Mouse (Mus musculus) retina, adult 2 months (tissue): ENCODE measurements at regions not wholly inside any gene's neighbourhood (a gene's known extent, or its start where the extent isn't known, plus 50 kb on each side); places are given as distances from the start of the nearest gene placed in this dataset.
A peak's percentile ranks its signal among the peaks of the same experiment; 100 is the strongest.

Experiments used
- DNase-seq: peaks from one replicate; pipeline ENCODE4 v3.0.0-alpha.2; 2012; ENCODE audit warnings: low read depth, low spot score

- DNase-seq = no peak
Observed at GRCm38 (mm10) chr10:70819951-70820350, 164.2 kb upstream of the Phyhipl start.

- DNase-seq = peak; percentile 29
Observed at GRCm38 (mm10) chr10:70814354-70815131, 158.8 kb upstream of the Phyhipl start.

- no peak for DNase-seq
Observed at GRCm38 (mm10) chr10:70809411-70809810, 153.6 kb upstream of the Phyhipl start.

GRCm38 (mm10) chr10:70806786-70807385, 151.1 kb upstream of the Phyhipl start:
- no peak for DNase-seq

GRCm38 (mm10) chr10:70800736-70801306, 145.1 kb upstream of the Phyhipl start:
- no peak for DNase-seq

- no peak for DNase-seq
Observed at GRCm38 (mm10) chr10:70799906-70800305, 144.1 kb upstream of the Phyhipl start.

- no peak for DNase-seq
Observed at GRCm38 (mm10) chr10:70799191-70799742, 143.5 kb upstream of the Phyhipl start.

- no peak for DNase-seq
Observed at GRCm38 (mm10) chr10:70788814-70789452, 133.2 kb upstream of the Phyhipl start.

- no peak for DNase-seq
Observed at GRCm38 (mm10) chr10:70781036-70781435, 125.3 kb upstream of the Phyhipl start.

GRCm38 (mm10) chr10:70778596-70778995, 122.8 kb upstream of the Phyhipl start:
- DNase-seq = no peak

- DNase-seq = no peak
Observed at GRCm38 (mm10) chr10:70774571-70774970, 118.8 kb upstream of the Phyhipl start.

GRCm38 (mm10) chr10:70774159-70774558, 118.4 kb upstream of the Phyhipl start:
- DNase-seq = no peak

- DNase-seq = no peak
Observed at GRCm38 (mm10) chr10:70767461-70767860, 111.7 kb upstream of the Phyhipl start.

- no peak for DNase-seq
Observed at GRCm38 (mm10) chr10:70766869-70767268, 111.1 kb upstream of the Phyhipl start.

GRCm38 (mm10) chr10:70766450-70766849, 110.7 kb upstream of the Phyhipl start:
- DNase-seq = no peak

- DNase-seq = no peak
Observed at GRCm38 (mm10) chr10:70763206-70763605, 107.4 kb upstream of the Phyhipl start.

- no peak for DNase-seq
Observed at GRCm38 (mm10) chr10:70759686-70760085, 103.9 kb upstream of the Phyhipl start.

GRCm38 (mm10) chr10:70751771-70752170, 96.0 kb upstream of the Phyhipl start:
- DNase-seq = no peak

- no peak for DNase-seq
Observed at GRCm38 (mm10) chr10:70750356-70751145, 94.8 kb upstream of the Phyhipl start.

GRCm38 (mm10) chr10:70746612-70747011, 90.8 kb upstream of the Phyhipl start:
- no peak for DNase-seq

- DNase-seq = no peak
Observed at GRCm38 (mm10) chr10:70741909-70742308, 86.1 kb upstream of the Phyhipl start.
